Mouse (Mus musculus): Measurements from ENCODE around the gene Vmn2r14. TPM values are rescaled to one million over a fixed set of nuclear protein-coding genes. Genes with fewer than 3 reads are reported as not detected.

The Vmn2r14 gene
- not detected for polyA plus RNA-seq (2017; shearing (Covaris generic))

GRCm38 (mm10) chr5:109224608-109225007 lies at the start of gene Vmn2r14:
Vmn2r14 (minus strand) TSS chr5:109224708.

GRCm38 (mm10) chr5:109192099-109192498 lies 32.4 kb downstream of the Vmn2r14 start, which contains the start of gene Vmn2r13:
Vmn2r13 (minus strand) TSS chr5:109192199.

Other genes with a start within 250 kb of the Vmn2r14 start
- not detected for gene Vmn2r10, start 218.2 kb downstream of the Vmn2r14 start, polyA plus RNA-seq (2017; shearing (Covaris generic))
- gene Vmn2r11, start 165.1 kb downstream of the Vmn2r14 start, polyA plus RNA-seq (2017; shearing (Covaris generic)): 0.24 TPM
- gene Vmn2r12, start 126.8 kb downstream of the Vmn2r14 start, polyA plus RNA-seq (2017; shearing (Covaris generic)): not detected
- not detected for gene Vmn2r13, start 32.5 kb downstream of the Vmn2r14 start, polyA plus RNA-seq (2017; shearing (Covaris generic))
- not detected for gene Vmn2r15, start 72.9 kb upstream of the Vmn2r14 start, polyA plus RNA-seq (2017; shearing (Covaris generic))
- gene Vmn2r16, start 105.5 kb upstream of the Vmn2r14 start, polyA plus RNA-seq (2017; shearing (Covaris generic)): not detected
- gene Vmn2r17, start 195.0 kb upstream of the Vmn2r14 start, polyA plus RNA-seq (2017; shearing (Covaris generic)): 0.04 TPM